Mouse (Mus musculus) left cerebral cortex, adult 2 months (tissue): ENCODE measurements around the gene Nt5e. TPM values are rescaled to one million over a fixed set of nuclear protein-coding genes. Genes with fewer than 3 reads are reported as not detected.
A peak's percentile ranks its signal among the peaks of the same experiment; 100 is the strongest.

Experiments
- DNase-seq, 2 experiments: peaks; one replicate each; pipeline ENCODE4 v3.0.0; 2021 to 2022; ENCODE audit warnings: low spot score in 2 of 2, mixed read lengths in 1 of 2; ENCODE audit errors: extremely low spot score in 1 of 2
- H3K27ac ChIP-seq: fragments of 200-600 bp; 2 replicates; pipeline ENCODE4 v1.8.1; 2022
- H3K4me3 ChIP-seq: fragments of 200-600 bp; 2 replicates; pipeline ENCODE4 v1.8.1; 2022
- CTCF ChIP-seq: fragments of 200-600 bp; IDR thresholded peaks from 2 replicates; pipeline ENCODE4 v1.8.1; 2022; ENCODE audit warnings: antibody characterized with exemption, mild to moderate bottlenecking, moderate library complexity
- intact Hi-C: fragments of 180-260 bp; cut with DNase I; formaldehyde crosslinking; loops from one replicate; pipeline ENCODE4 v1.15.1; 2025
- total RNA-seq, 2 experiments: library from RNA; stranded (reverse); gene quantifications; 2 replicates each; pipeline ENCODE4 v1.2.3; 2021

Gene Nt5e
- total RNA-seq, 2 experiments from 2014 or later: 2.9 TPM

DNA sequence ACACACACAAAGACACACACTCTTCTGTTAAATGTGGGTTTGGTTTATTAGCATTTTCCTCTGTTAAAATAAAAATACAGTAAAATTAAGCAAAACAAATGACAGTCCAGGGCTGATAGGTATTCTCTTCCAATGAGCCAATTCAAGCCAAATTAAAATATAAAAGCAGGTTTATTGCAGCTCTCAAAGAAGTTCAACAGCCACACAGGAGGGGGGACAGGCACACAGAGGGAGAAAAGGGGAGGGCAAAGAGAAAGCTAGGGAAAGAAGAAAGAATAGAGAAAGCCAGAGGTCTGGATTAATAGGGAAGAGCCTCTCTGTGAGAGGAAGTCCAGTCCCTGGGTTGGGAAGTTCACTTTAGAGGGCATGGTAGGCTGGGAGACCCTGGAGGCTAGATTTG is 7.8 kb upstream of the Nt5e start:
- Histone ChIP-seq H3K4me3 (no peak overlapping the region), H3K27ac (no peak overlapping the region)
- intact Hi-C loops: no loop called here

GRCm38 (mm10) chr9:88324616-88325015 is 2.4 kb upstream of the Nt5e start:
- no peak overlapping the region for H3K4me3 ChIP-seq
- DNase-seq: no peak
- intact Hi-C loops: loop anchor here (1.0 to 5.0 kb wide), 2 partner anchors 7 to 38 kb away; no protein-coding TSS in a partner anchor
- H3K27ac ChIP-seq: no peak overlapping the region
- no peak for TF ChIP-seq CTCF

More for the DNA sequence above, 7.8 kb upstream of the Nt5e start:
- no peak for TF ChIP-seq CTCF
- no peak for DNase-seq

GRCm38 (mm10) chr9:88328666-88329065 is 1.7 kb downstream of the Nt5e start:
- no peak overlapping the region for H3K27ac ChIP-seq
- TF ChIP-seq CTCF: no peak

DNA sequence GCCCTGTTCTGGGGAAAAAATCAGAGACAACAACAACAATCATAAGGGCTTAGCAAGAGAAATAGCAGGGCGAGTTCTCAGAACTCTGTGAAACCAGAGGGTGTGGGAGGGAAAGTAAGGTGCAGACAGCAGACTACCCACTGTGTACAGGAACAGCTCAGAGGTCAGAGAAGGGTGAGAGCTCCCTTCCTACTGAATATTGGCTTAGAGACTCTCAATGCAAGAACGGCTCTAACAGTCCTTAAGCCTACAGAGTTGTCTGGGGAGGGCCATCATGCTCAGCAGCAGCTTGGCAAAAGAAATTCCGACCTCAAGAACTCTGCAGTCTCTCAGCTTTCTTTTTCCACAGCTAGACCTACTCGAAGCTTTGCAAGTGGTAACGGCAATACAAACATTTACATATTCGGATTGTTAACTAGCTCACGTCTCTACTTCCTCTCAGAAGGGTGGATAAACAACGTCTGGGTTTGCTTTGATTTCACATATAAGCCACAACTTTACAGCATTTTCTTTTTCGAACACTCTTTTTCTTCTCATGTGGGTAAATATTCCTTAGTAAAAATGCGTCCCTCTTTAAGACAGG is 2.3 kb downstream of the Nt5e start:
- TF ChIP-seq CTCF: no peak
- intact Hi-C loops: loop anchor here (5.0 kb wide), 1 partner anchor 33 kb away; no protein-coding TSS in a partner anchor
- DNase-seq: no peak
- Histone ChIP-seq H3K27ac (no peak overlapping the region), H3K4me3 (no peak overlapping the region)

More at GRCm38 (mm10) chr9:88328666-88329065, 1.7 kb downstream of the Nt5e start:
- intact Hi-C loops: loop anchor here (5.0 kb wide), 1 partner anchor 34 kb away; no protein-coding TSS in a partner anchor
- no peak overlapping the region for H3K4me3 ChIP-seq
- DNase-seq: no peak

GRCm38 (mm10) chr9:88330316-88330715 is 3.3 kb downstream of the Nt5e start:
- no peak for DNase-seq
- Histone ChIP-seq H3K27ac (no peak overlapping the region), H3K4me3 (no peak overlapping the region)
- TF ChIP-seq CTCF: no peak
- intact Hi-C loops: no loop called here

DNA sequence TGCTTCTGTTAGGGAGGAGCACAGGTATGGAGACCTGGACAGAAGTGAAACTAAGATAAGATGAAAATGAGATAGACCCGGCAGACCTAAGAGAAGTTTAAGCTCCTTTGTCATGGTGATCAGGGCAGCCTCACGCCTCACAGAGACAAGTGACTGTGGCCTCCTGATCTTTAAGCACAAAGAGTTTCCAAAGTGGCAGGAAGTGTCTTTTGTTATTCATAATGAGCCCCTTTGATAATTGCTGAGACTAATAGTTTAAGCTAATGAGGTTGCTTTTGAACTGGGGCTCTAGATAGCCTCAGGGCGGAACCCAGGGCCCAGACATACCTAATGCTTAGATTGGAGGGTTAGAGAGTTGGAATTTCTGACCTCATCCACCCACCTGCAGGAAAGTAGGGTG is 5.5 kb downstream of the Nt5e start:
- Histone ChIP-seq H3K27ac (no peak overlapping the region), H3K4me3 (no peak overlapping the region)
- no peak for DNase-seq
- TF ChIP-seq CTCF: no peak
- intact Hi-C loops: no loop called here

DNA sequence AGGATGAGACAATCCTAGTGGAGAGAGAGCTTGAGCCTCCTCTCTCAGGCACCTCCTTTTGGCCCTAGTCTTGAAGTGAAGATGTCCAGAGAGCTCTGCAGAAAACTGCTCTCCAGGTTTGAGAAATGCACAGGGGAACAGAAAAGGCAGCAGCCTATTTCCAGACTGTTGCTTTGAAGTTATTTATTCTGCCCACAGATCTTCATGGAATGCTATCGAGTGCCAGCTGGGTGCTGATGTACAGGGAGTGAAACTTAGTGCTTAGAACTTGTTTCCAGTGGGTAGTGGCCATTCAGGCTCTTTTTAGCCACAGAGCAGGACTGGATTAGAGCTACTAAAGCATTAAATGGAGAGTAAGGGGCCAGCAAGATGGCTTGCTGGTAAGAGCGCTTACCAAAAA is 8.8 kb downstream of the Nt5e start:
- Histone ChIP-seq H3K27ac (no peak overlapping the region), H3K4me3 (no peak overlapping the region)
- DNase-seq: no peak
- no peak for TF ChIP-seq CTCF
- intact Hi-C loops: no loop called here

DNA sequence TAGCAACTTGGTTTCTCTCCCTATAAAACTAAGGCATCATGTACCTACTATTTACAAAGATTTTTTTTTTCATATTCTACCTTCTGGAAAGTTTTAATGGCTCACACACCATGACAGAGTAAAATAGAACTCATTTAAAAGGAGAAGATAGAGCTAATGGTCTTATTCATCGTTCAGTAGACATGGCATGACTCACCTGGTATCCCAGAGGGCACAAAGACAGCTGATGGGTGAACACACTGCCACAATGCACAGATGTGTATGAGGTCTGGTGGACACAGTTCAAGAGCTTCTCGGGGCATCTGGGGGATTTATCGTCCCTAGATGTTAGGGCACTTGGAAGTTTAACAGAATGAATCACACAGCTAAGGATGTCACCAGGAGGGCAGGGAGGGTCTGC is 13.8 kb downstream of the Nt5e start:
- no peak overlapping the region for H3K4me3 ChIP-seq
- intact Hi-C loops: no loop called here
- no peak for TF ChIP-seq CTCF
- no peak overlapping the region for H3K27ac ChIP-seq
- no peak for DNase-seq

DNA sequence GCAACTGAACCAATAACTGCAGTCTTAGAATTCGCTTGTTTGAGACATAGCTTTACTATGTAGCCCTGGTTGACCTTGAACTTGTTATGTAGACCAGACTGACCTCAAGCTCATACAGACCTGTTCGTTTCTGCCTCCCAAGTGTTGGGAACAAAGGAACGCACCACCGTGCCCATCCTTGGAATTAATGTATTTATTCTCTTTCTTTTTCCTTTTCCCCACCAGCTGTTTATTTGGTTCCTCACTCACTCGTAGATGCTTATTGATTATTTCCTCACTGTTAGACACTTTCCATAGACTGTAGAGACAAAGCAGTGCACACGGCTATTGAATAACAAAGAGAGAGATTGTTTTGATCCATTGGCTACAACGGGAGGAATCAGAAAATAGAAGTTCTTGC is 15.2 kb downstream of the Nt5e start:
- TF ChIP-seq CTCF: no peak
- Histone ChIP-seq H3K27ac (no peak overlapping the region), H3K4me3 (no peak overlapping the region)
- intact Hi-C loops: no loop called here
- no peak for DNase-seq

- intact Hi-C loops: no loop called here
- Histone ChIP-seq H3K27ac (no peak overlapping the region), H3K4me3 (no peak overlapping the region)
- DNase-seq: peak in 1 of 2 experiments; percentile 31
- no peak for TF ChIP-seq CTCF
Observed at GRCm38 (mm10) chr9:88342701-88343100, 15.7 kb downstream of the Nt5e start.

DNA sequence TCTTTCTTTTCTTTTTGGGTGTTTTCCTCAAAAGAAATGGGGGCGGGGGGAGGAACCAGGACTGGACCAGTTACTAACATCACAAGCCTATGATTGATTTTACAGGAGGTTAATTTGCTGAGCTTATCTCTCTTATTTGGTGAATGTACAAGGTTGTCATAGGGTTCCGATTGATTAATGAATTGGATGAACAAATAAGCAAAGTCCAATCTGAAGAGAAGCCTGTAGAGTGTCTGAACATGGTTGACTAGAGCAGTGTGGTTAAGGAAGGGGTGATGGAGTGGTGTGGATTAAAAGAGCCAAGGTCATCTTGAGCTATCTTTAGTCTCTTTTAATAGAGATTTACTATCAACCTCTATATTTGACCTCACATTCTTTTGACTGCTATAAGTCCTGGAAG is 17.4 kb downstream of the Nt5e start:
- intact Hi-C loops: no loop called here
- no peak for DNase-seq
- Histone ChIP-seq H3K4me3 (no peak overlapping the region), H3K27ac (no peak overlapping the region)
- TF ChIP-seq CTCF: no peak

DNA sequence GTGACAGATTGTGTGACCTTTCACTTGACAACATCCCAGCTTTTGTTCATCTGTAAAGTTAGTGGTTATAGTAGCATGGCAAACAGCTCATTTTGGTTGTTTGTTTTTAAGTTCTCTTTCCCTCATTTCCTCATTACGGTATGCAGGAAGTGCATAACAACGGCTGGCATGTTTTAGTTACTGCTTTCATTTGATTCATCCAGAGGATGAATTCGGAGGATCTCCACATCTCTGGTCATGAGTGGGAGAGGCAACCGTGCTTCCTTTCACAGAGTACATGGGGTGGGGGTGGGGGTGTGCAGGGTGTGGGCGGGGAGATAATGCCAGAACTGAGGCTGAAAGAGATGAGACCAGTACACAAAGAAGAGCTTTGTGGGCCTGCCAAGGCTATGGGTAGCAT is 19.9 kb downstream of the Nt5e start:
- TF ChIP-seq CTCF: no peak
- Histone ChIP-seq H3K4me3 (no peak overlapping the region), H3K27ac (no peak overlapping the region)
- DNase-seq: no peak
- intact Hi-C loops: no loop called here

GRCm38 (mm10) chr9:88348623-88349022 is 21.6 kb downstream of the Nt5e start:
- H3K4me3 ChIP-seq: no peak overlapping the region
- no peak overlapping the region for H3K27ac ChIP-seq
- no peak for TF ChIP-seq CTCF
- DNase-seq: no peak
- intact Hi-C loops: no loop called here
